Mouse (Mus musculus): ENCODE measurements around the gene Slc16a13. TPM values are rescaled to one million over a fixed set of nuclear protein-coding genes. Genes with fewer than 3 reads are reported as not detected.

Slc16a13 gene
- polyA plus RNA-seq, 1 experiment from 2014 or later: 9.1 TPM

GRCm38 (mm10) chr11:70227661-70228245 lies 6.9 kb upstream of the Slc16a13 start:
- peaks cover 37% of the 10 kb centered on the region for H3K4me1 ChIP-seq (replicated peaks; ENCODE audit: control insufficient read depth, insufficient read depth, low read length)
- H3K4me2 ChIP-seq: peak overlapping the region; percentile 66
- H3K27me3 ChIP-seq (replicated peaks; ENCODE audit: control insufficient read depth, insufficient read depth, low read length): peaks cover 44% of the 10 kb centered on the region
- WGBS: 72% methylated on average over 4 of the region's 4 CpGs
- 0 out of 2 replicates have a peak overlapping the region, but pooled peaks have one; percentile 22 for H3K27ac ChIP-seq (ENCODE audit: low read depth, low read length)
- no peak overlapping the region for H3K9ac ChIP-seq (ENCODE audit: low read depth, low read length)
- H3K36me3 ChIP-seq (ENCODE audit: control insufficient read depth, insufficient read depth, low read length): no peaks in the 10 kb centered on the region
- ATAC-seq (replicated peaks; ENCODE audit: low FRiP score) (no peak), DNase-seq (ENCODE audit: low spot score) (no peak)
- H3K9me3 ChIP-seq (ENCODE audit: control insufficient read depth, low read length): no peaks in the 10 kb centered on the region
- peak overlapping the region; percentile 37 for H3K4me3 ChIP-seq (ENCODE audit: low read depth, low read length)

- peak overlapping the region; percentile 66 for H3K4me2 ChIP-seq
- 42% methylated on average over 5 of the region's 5 CpGs for WGBS
- ATAC-seq (replicated peaks; ENCODE audit: low FRiP score): no peak
- H3K9ac ChIP-seq (ENCODE audit: low read depth, low read length): no peak overlapping the region
- H3K36me3 ChIP-seq (ENCODE audit: control insufficient read depth, insufficient read depth, low read length): no peaks in the 10 kb centered on the region
- no peaks in the 10 kb centered on the region for H3K9me3 ChIP-seq (ENCODE audit: control insufficient read depth, low read length)
- H3K27ac ChIP-seq (ENCODE audit: low read depth, low read length): 0 out of 2 replicates have a peak overlapping the region, but pooled peaks have one; percentile 22
- H3K27me3 ChIP-seq (replicated peaks; ENCODE audit: control insufficient read depth, insufficient read depth, low read length): peaks cover 44% of the 10 kb centered on the region
- peak overlapping the region; percentile 20; the same call in 1 of the 2 replicates for H3K4me3 ChIP-seq (ENCODE audit: low read depth, low read length)
- no peak for DNase-seq (ENCODE audit: low spot score)
- peaks cover 43% of the 10 kb centered on the region for H3K4me1 ChIP-seq (replicated peaks; ENCODE audit: control insufficient read depth, insufficient read depth, low read length)
Observed at GRCm38 (mm10) chr11:70227126-70227525, 6.3 kb upstream of the Slc16a13 start.

- ATAC-seq (replicated peaks; ENCODE audit: low FRiP score) (no peak), DNase-seq (ENCODE audit: low spot score) (no peak)
- H3K4me1 ChIP-seq (replicated peaks; ENCODE audit: control insufficient read depth, insufficient read depth, low read length): peaks cover 45% of the 10 kb centered on the region
- 22% methylated on average over 18 of the region's 18 CpGs for WGBS
- peak overlapping the region; percentile 66 for H3K4me2 ChIP-seq
- H3K27me3 ChIP-seq (replicated peaks; ENCODE audit: control insufficient read depth, insufficient read depth, low read length): peaks cover 44% of the 10 kb centered on the region
- H3K9ac ChIP-seq (ENCODE audit: low read depth, low read length): no peak overlapping the region; the same call in 1 of the 2 replicates
- H3K27ac ChIP-seq (ENCODE audit: low read depth, low read length): no peak overlapping the region
- H3K9me3 ChIP-seq (ENCODE audit: control insufficient read depth, low read length): no peaks in the 10 kb centered on the region
- no peaks in the 10 kb centered on the region for H3K36me3 ChIP-seq (ENCODE audit: control insufficient read depth, insufficient read depth, low read length)
- H3K4me3 ChIP-seq (ENCODE audit: low read depth, low read length): peak overlapping the region; percentile 20
Observed at GRCm38 (mm10) chr11:70226602-70226890, 5.7 kb upstream of the Slc16a13 start.

GRCm38 (mm10) chr11:70225798-70226601 lies 5.1 kb upstream of the Slc16a13 start:
- no peak for DNase-seq (ENCODE audit: low spot score)
- Histone ChIP-seq H3K36me3 (ENCODE audit: control insufficient read depth, insufficient read depth, low read length) (no peaks in the 10 kb centered on the region), H3K9me3 (ENCODE audit: control insufficient read depth, low read length) (no peaks in the 10 kb centered on the region), H3K4me3 (ENCODE audit: low read depth, low read length) (peak overlapping the region; percentile 20), H3K27ac (ENCODE audit: low read depth, low read length) (no peak overlapping the region), H3K27me3 (replicated peaks; ENCODE audit: control insufficient read depth, insufficient read depth, low read length) (peaks cover 44% of the 10 kb centered on the region), H3K9ac (ENCODE audit: low read depth, low read length) (no peak overlapping the region), H3K4me2 (peak overlapping the region; percentile 66), H3K4me1 (replicated peaks; ENCODE audit: control insufficient read depth, insufficient read depth, low read length) (peaks cover 45% of the 10 kb centered on the region)
- 30% methylated on average over 27 of the region's 27 CpGs for WGBS
- no peak for ATAC-seq (replicated peaks; ENCODE audit: low FRiP score)

GRCm38 (mm10) chr11:70223724-70224123 lies 2.9 kb upstream of the Slc16a13 start:
- no peak overlapping the region for H3K9ac ChIP-seq (ENCODE audit: low read depth, low read length)
- H3K36me3 ChIP-seq (ENCODE audit: control insufficient read depth, insufficient read depth, low read length): no peaks in the 10 kb centered on the region
- 0 out of 2 replicates have a peak overlapping the region, but pooled peaks have one; percentile 8 for H3K27ac ChIP-seq (ENCODE audit: low read depth, low read length)
- peak overlapping the region; percentile 14 for H3K4me2 ChIP-seq
- H3K4me3 ChIP-seq (ENCODE audit: low read depth, low read length): no peak overlapping the region
- H3K9me3 ChIP-seq (ENCODE audit: control insufficient read depth, low read length): no peaks in the 10 kb centered on the region
- 53% methylated on average over 9 of the region's 9 CpGs for WGBS
- peaks cover 28% of the 10 kb centered on the region for H3K27me3 ChIP-seq (replicated peaks; ENCODE audit: control insufficient read depth, insufficient read depth, low read length)
- H3K4me1 ChIP-seq (replicated peaks; ENCODE audit: control insufficient read depth, insufficient read depth, low read length): peaks cover 36% of the 10 kb centered on the region
- ATAC-seq (replicated peaks; ENCODE audit: low FRiP score) (no peak), DNase-seq (ENCODE audit: low spot score) (no peak)

GRCm38 (mm10) chr11:70221603-70222500 lies 988 bp upstream of the Slc16a13 start:
- Histone ChIP-seq H3K36me3 (ENCODE audit: control insufficient read depth, insufficient read depth, low read length) (no peaks in the 10 kb centered on the region), H3K9ac (ENCODE audit: low read depth, low read length) (peak overlapping the region; percentile 61), H3K9me3 (ENCODE audit: control insufficient read depth, low read length) (no peaks in the 10 kb centered on the region), H3K4me3 (ENCODE audit: low read depth, low read length) (peak overlapping the region; percentile 68), H3K27ac (ENCODE audit: low read depth, low read length) (peak overlapping the region; percentile 96), H3K4me1 (replicated peaks; ENCODE audit: control insufficient read depth, insufficient read depth, low read length) (peaks cover 25% of the 10 kb centered on the region), H3K4me2 (peak overlapping the region; percentile 98), H3K27me3 (replicated peaks; ENCODE audit: control insufficient read depth, insufficient read depth, low read length) (peaks cover 9% of the 10 kb centered on the region; the same call in 1 of the 2 replicates)
- 8% methylated on average over 14 of the region's 14 CpGs for WGBS
- peak; percentile 61 for DNase-seq (ENCODE audit: low spot score)
- ATAC-seq (replicated peaks; ENCODE audit: low FRiP score): peak; percentile 90

GRCm38 (mm10) chr11:70220323-70220722 lies 541 bp downstream of the Slc16a13 start:
- Histone ChIP-seq H3K9me3 (ENCODE audit: control insufficient read depth, low read length) (no peaks in the 10 kb centered on the region), H3K4me3 (ENCODE audit: low read depth, low read length) (peak overlapping the region; percentile 68), H3K4me2 (peak overlapping the region; percentile 98), H3K9ac (ENCODE audit: low read depth, low read length) (peak overlapping the region; percentile 82), H3K27me3 (replicated peaks; ENCODE audit: control insufficient read depth, insufficient read depth, low read length) (peaks cover 15% of the 10 kb centered on the region), H3K36me3 (ENCODE audit: control insufficient read depth, insufficient read depth, low read length) (no peaks in the 10 kb centered on the region), H3K4me1 (replicated peaks; ENCODE audit: control insufficient read depth, insufficient read depth, low read length) (peaks cover 21% of the 10 kb centered on the region), H3K27ac (ENCODE audit: low read depth, low read length) (peak overlapping the region; percentile 96)
- no peak for ATAC-seq (replicated peaks; ENCODE audit: low FRiP score)
- WGBS: 2% methylated on average over 24 of the region's 24 CpGs
- DNase-seq (ENCODE audit: low spot score): no peak

- Histone ChIP-seq H3K4me1 (replicated peaks; ENCODE audit: control insufficient read depth, insufficient read depth, low read length) (peaks cover 23% of the 10 kb centered on the region), H3K27ac (ENCODE audit: low read depth, low read length) (peak overlapping the region; percentile 96), H3K9ac (ENCODE audit: low read depth, low read length) (peak overlapping the region; percentile 82), H3K9me3 (ENCODE audit: control insufficient read depth, low read length) (no peaks in the 10 kb centered on the region), H3K36me3 (ENCODE audit: control insufficient read depth, insufficient read depth, low read length) (no peaks in the 10 kb centered on the region), H3K4me3 (ENCODE audit: low read depth, low read length) (peak overlapping the region; percentile 68), H3K4me2 (peak overlapping the region; percentile 98), H3K27me3 (replicated peaks; ENCODE audit: control insufficient read depth, insufficient read depth, low read length) (peaks cover 16% of the 10 kb centered on the region)
- no peak for ATAC-seq (replicated peaks; ENCODE audit: low FRiP score)
- DNase-seq (ENCODE audit: low spot score): no peak
- 60% methylated on average over 7 of the region's 7 CpGs for WGBS
Observed at GRCm38 (mm10) chr11:70219873-70220272, 991 bp downstream of the Slc16a13 start.
